Mouse (Mus musculus): ENCODE data around the gene Satl1.

GRCm38 (mm10) chrX:112347467-112348394, 58.8 kb downstream of the Satl1 start:
- TF ChIP-seq CTCF (IDR thresholded peaks at IDR 0.05): peak; percentile 17; the same call in 1 of the 2 replicates
- no peak for TF ChIP-seq POLR2A (IDR thresholded peaks at IDR 0.05; ENCODE audit: insufficient read depth, low read depth, low read length)

Data from heart, adult 2 months (tissue).